Mouse (Mus musculus) thymus, adult 2 months (tissue): Measurements from ENCODE around the gene Ggta1. TPM values are rescaled to one million over a fixed set of nuclear protein-coding genes. Genes with fewer than 3 reads are reported as not detected.

Source experiments
- DNase-seq: peaks from one replicate; pipeline ENCODE4 v3.0.0; 2021
- H3K27ac ChIP-seq: fragments of 200-500 bp; 2 replicates; pipeline ENCODE4 v1.5.1; 2012; ENCODE audit warnings: low read length, control low read depth; ENCODE audit not compliant: control insufficient read depth, insufficient read depth
- H3K27me3 ChIP-seq: fragments of 200-500 bp; 2 replicates; pipeline ENCODE4 v1.6.1; 2012; ENCODE audit warnings: mild to moderate bottlenecking, low read length, moderate library complexity, mixed read lengths; ENCODE audit not compliant: control insufficient read depth, insufficient read depth
- H3K36me3 ChIP-seq: fragments of 200-500 bp; 2 replicates; pipeline ENCODE4 v1.6.1; 2012; ENCODE audit warnings: mild to moderate bottlenecking, low read length, moderate library complexity; ENCODE audit not compliant: control insufficient read depth, insufficient read depth
- H3K4me1 ChIP-seq: fragments of 200-500 bp; replicated peaks from 2 replicates; pipeline ENCODE4 v1.6.1; 2012; ENCODE audit warnings: low read length; ENCODE audit not compliant: control insufficient read depth, insufficient read depth
- H3K4me3 ChIP-seq: fragments of 200-500 bp; 2 replicates; pipeline ENCODE4 v1.5.1; 2012; ENCODE audit warnings: mild to moderate bottlenecking, low read length, control low read depth, moderate library complexity; ENCODE audit not compliant: control insufficient read depth, insufficient read depth
- CTCF ChIP-seq: fragments of 200-500 bp; IDR thresholded peaks from 2 replicates; pipeline ENCODE4 v1.5.1; 2012; ENCODE audit warnings: mild to moderate bottlenecking, control low read depth, low read length, moderate library complexity, borderline replicate concordance; ENCODE audit not compliant: control insufficient read depth, poor library complexity, insufficient read depth; ENCODE audit errors: extremely low read depth
- POLR2A ChIP-seq: fragments of 200-500 bp; IDR thresholded peaks from 2 replicates; pipeline ENCODE4 v1.6.1; 2012; ENCODE audit warnings: mild to moderate bottlenecking, low read length, control low read depth, moderate library complexity; ENCODE audit not compliant: control insufficient read depth, poor library complexity, insufficient read depth; ENCODE audit errors: extremely low read depth
- WGBS: fragments of 180-500 bp; shearing (Covaris S2); methylation state at CpG from one replicate; pipeline ENCODE4 v1.1.7; 2018; 5-methylcytosine and 5-hydroxymethylcytosine counted together
- polyA plus RNA-seq: library from polyadenylated mRNA; depleted of rRNA; stranded (reverse); fragments of >200 nt; gene quantifications from 2 replicates; pipeline ENCODE4 v1.2.3, GENCODE M21; 2012

The Ggta1 gene
- polyA plus RNA-seq, 1 experiment, result 22.4 TPM

GRCm38 (mm10) chr2:35412810-35413209, 50.2 kb downstream of the Ggta1 start:
- Histone ChIP-seq H3K27ac (no peak overlapping the region), H3K27me3 (no peaks in the 10 kb centered on the region), H3K4me1 (peaks cover 29% of the 10 kb centered on the region), H3K36me3 (peaks cover 6% of the 10 kb centered on the region; the same call in 1 of the 2 replicates), H3K4me3 (no peak overlapping the region)
- WGBS, result 97% methylated on average over 3 of the region's 3 CpGs
- TF ChIP-seq POLR2A (no peak), CTCF (no peak)
- DNase-seq, result no peak

GRCm38 (mm10) chr2:35412246-35412645, 50.8 kb downstream of the Ggta1 start:
- WGBS, result 75% methylated on average over 2 of the region's 2 CpGs
- TF ChIP-seq CTCF (no peak), POLR2A (no peak)
- DNase-seq, result no peak
- H3K4me3 ChIP-seq, result no peak overlapping the region
- H3K27me3 ChIP-seq, result no peaks in the 10 kb centered on the region
- peaks cover 6% of the 10 kb centered on the region; the same call in 1 of the 2 replicates for H3K36me3 ChIP-seq
- H3K27ac ChIP-seq, result no peak overlapping the region
- peaks cover 26% of the 10 kb centered on the region for H3K4me1 ChIP-seq

- no peak for DNase-seq
- Histone ChIP-seq H3K4me3 (no peak overlapping the region), H3K36me3 (peaks cover 7% of the 10 kb centered on the region; the same call in 1 of the 2 replicates), H3K27ac (no peak overlapping the region), H3K27me3 (no peaks in the 10 kb centered on the region), H3K4me1 (peaks cover 20% of the 10 kb centered on the region)
- TF ChIP-seq CTCF (no peak), POLR2A (no peak)
- 83% methylated on average over 10 of the region's 10 CpGs for WGBS
Observed at GRCm38 (mm10) chr2:35411640-35412190, 51.3 kb downstream of the Ggta1 start.

- H3K4me1 ChIP-seq, result peaks cover 18% of the 10 kb centered on the region
- no peaks in the 10 kb centered on the region for H3K27me3 ChIP-seq
- H3K36me3 ChIP-seq, result peaks cover 16% of the 10 kb centered on the region; the same call in 1 of the 2 replicates
- no peak for DNase-seq
- 96% methylated on average over 6 of the region's 6 CpGs for WGBS
- no peak overlapping the region for H3K27ac ChIP-seq
- TF ChIP-seq CTCF (no peak), POLR2A (no peak)
- H3K4me3 ChIP-seq, result no peak overlapping the region
Observed at GRCm38 (mm10) chr2:35409466-35409865, 53.6 kb downstream of the Ggta1 start.

- no peak for DNase-seq
- peak overlapping the region; percentile 35; the same call in 1 of the 2 replicates for H3K27ac ChIP-seq
- H3K4me3 ChIP-seq, result no peak overlapping the region
- no peaks in the 10 kb centered on the region for H3K27me3 ChIP-seq
- TF ChIP-seq CTCF, result no peak
- H3K36me3 ChIP-seq, result peaks cover 16% of the 10 kb centered on the region; the same call in 1 of the 2 replicates
- H3K4me1 ChIP-seq, result peaks cover 18% of the 10 kb centered on the region
- 85% methylated on average over 5 of the region's 5 CpGs for WGBS
Observed at GRCm38 (mm10) chr2:35408409-35409110, 54.5 kb downstream of the Ggta1 start.

- Histone ChIP-seq H3K27me3 (no peaks in the 10 kb centered on the region), H3K4me1 (peaks cover 15% of the 10 kb centered on the region), H3K4me3 (no peak overlapping the region), H3K27ac (no peak overlapping the region), H3K36me3 (peaks cover 16% of the 10 kb centered on the region; the same call in 1 of the 2 replicates)
- 90% methylated on average over 7 of the region's 7 CpGs for WGBS
- TF ChIP-seq CTCF (no peak), POLR2A (no peak)
- no peak for DNase-seq
Observed at GRCm38 (mm10) chr2:35407878-35408277, 55.2 kb downstream of the Ggta1 start.
